Mouse (Mus musculus): ENCODE measurements around the gene Rprd1b. TPM values are rescaled to one million over a fixed set of nuclear protein-coding genes. Genes with fewer than 3 reads are reported as not detected.

Rprd1b gene
- polyA plus RNA-seq, 1 experiment from 2014 or later: 19.8 TPM

DNA sequence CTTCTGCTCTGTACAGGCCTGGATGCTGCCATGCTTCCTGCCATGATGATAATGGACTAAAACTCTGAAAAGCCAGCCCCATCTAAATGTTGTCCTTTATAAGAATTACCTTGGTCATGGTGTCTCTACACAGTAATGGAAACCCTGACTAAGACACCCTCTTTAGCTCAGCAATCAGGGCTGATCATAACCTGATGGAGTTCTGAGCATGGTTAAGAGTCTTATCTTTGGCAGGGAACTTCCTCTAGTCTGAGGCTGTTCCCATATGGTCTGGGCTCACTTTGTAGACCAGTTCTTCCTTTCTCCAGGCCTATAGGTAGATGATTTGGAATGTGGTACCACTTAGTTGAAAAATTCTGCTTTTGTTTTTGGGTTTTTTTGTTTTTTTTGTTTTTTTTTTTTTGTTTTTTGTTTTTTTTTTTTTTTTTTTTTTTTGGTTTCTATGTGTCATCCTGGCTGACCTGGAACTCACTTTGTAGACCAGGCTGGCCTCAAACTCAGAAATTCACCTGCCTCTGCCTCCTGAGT is 40.2 kb downstream of the Rprd1b start:
- no peak overlapping the region for H3K4me2 ChIP-seq (replicated peaks; ENCODE audit: low read depth)
- ATAC-seq: no peak
- no peaks in the 10 kb centered on the region for H3K9me3 ChIP-seq (ENCODE audit: control insufficient read depth)
- H3K4me3 ChIP-seq (ENCODE audit: low read depth, low read length): no peak overlapping the region
- no peak overlapping the region for H3K27ac ChIP-seq (ENCODE audit: low read depth, low read length)
- no peak overlapping the region for H3K9ac ChIP-seq (ENCODE audit: low read depth, low read length)
- H3K4me1 ChIP-seq (replicated peaks; ENCODE audit: control insufficient read depth, insufficient read depth, low read length): peaks cover 11% of the 10 kb centered on the region
- peaks cover 28% of the 10 kb centered on the region for H3K36me3 ChIP-seq (ENCODE audit: control insufficient read depth, insufficient read depth)
- no peaks in the 10 kb centered on the region for H3K27me3 ChIP-seq (replicated peaks; ENCODE audit: control insufficient read depth, insufficient read depth, low read length)
- TF ChIP-seq CTCF (IDR thresholded peaks at IDR 0.05; ENCODE audit: low read depth): no peak

DNA sequence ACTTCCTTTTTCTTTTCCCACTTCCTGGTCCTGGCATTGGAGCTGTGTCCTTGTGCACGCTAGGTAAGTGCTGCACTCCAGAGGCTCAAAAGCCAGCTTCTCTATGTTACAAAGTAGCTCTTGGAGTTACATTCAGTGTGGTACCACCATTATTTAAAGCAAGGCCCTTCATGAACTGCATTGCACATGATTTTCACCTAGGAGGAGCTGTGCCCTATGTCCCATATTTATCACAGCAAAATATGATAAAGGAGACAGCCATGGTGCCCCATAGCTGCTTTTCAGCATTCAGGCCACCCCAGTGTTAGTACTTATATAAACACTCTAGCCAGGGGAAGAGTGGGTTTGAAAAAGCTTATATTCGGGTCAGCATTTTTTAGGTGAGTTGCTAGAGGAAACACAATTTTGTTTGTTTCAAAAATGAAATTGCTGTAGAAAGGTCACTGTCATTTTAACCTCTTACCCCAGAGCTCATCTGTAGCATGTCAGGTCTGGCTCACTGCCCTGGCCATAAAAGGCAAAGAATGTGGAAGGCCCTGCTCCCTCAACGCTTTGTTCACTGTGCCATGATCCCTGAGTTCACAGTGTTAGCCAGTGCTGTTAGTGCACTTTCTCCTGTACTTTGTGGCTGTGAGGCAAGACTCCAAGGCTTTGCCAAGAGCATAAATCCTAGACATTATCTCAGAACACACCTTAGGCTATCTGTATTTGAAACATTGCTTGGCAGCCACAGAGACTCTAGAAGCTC is 42.8 kb downstream of the Rprd1b start:
- peaks cover 37% of the 10 kb centered on the region for H3K36me3 ChIP-seq (ENCODE audit: control insufficient read depth, insufficient read depth)
- H3K4me2 ChIP-seq (replicated peaks; ENCODE audit: low read depth): no peak overlapping the region
- peak; percentile 85 for ATAC-seq
- peak; percentile 57 for TF ChIP-seq CTCF (IDR thresholded peaks at IDR 0.05; ENCODE audit: low read depth)
- no peak overlapping the region for H3K4me3 ChIP-seq (ENCODE audit: low read depth, low read length)
- peaks cover 11% of the 10 kb centered on the region for H3K4me1 ChIP-seq (replicated peaks; ENCODE audit: control insufficient read depth, insufficient read depth, low read length)
- H3K27me3 ChIP-seq (replicated peaks; ENCODE audit: control insufficient read depth, insufficient read depth, low read length): no peaks in the 10 kb centered on the region
- H3K9me3 ChIP-seq (ENCODE audit: control insufficient read depth): no peaks in the 10 kb centered on the region
- peak overlapping the region; percentile 64 for H3K27ac ChIP-seq (ENCODE audit: low read depth, low read length)
- WGBS: 40% methylated on average over 3 of the region's 3 CpGs
- H3K9ac ChIP-seq (ENCODE audit: low read depth, low read length): no peak overlapping the region

DNA sequence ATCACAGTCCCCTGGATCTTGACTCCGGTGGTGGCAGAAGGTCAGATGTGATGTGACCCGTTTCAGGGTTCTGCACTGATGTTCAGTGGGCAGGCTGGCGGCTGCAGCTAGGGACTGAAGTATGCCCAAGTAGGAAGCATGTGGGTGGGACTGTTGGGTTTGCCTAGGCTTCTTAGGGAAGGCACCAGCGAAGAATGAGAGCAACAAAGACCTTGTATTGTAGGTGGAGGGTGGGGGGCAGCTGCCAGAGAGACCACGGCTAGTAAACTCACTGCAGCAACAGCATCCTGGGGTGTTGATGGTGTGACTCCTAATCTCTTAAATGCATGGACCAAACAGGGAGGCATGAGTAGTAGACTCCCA is 43.3 kb downstream of the Rprd1b start:
- H3K4me3 ChIP-seq (ENCODE audit: low read depth, low read length): no peak overlapping the region
- no peaks in the 10 kb centered on the region for H3K27me3 ChIP-seq (replicated peaks; ENCODE audit: control insufficient read depth, insufficient read depth, low read length)
- no peak overlapping the region for H3K4me2 ChIP-seq (replicated peaks; ENCODE audit: low read depth)
- no peak for TF ChIP-seq CTCF (IDR thresholded peaks at IDR 0.05; ENCODE audit: low read depth)
- H3K4me1 ChIP-seq (replicated peaks; ENCODE audit: control insufficient read depth, insufficient read depth, low read length): peaks cover 11% of the 10 kb centered on the region
- H3K9me3 ChIP-seq (ENCODE audit: control insufficient read depth): no peaks in the 10 kb centered on the region
- H3K9ac ChIP-seq (ENCODE audit: low read depth, low read length): no peak overlapping the region
- 59% methylated on average over 5 of the region's 5 CpGs for WGBS
- ATAC-seq: no peak
- H3K36me3 ChIP-seq (ENCODE audit: control insufficient read depth, insufficient read depth): peaks cover 43% of the 10 kb centered on the region
- H3K27ac ChIP-seq (ENCODE audit: low read depth, low read length): peak overlapping the region; percentile 10

- no peak overlapping the region for H3K4me3 ChIP-seq (ENCODE audit: low read depth, low read length)
- no peak overlapping the region for H3K4me2 ChIP-seq (replicated peaks; ENCODE audit: low read depth)
- WGBS: 85% methylated on average over 5 of the region's 5 CpGs
- H3K4me1 ChIP-seq (replicated peaks; ENCODE audit: control insufficient read depth, insufficient read depth, low read length): peaks cover 17% of the 10 kb centered on the region
- H3K9ac ChIP-seq (ENCODE audit: low read depth, low read length): no peak overlapping the region
- H3K27ac ChIP-seq (ENCODE audit: low read depth, low read length): no peak overlapping the region
- no peaks in the 10 kb centered on the region for H3K9me3 ChIP-seq (ENCODE audit: control insufficient read depth)
- H3K27me3 ChIP-seq (replicated peaks; ENCODE audit: control insufficient read depth, insufficient read depth, low read length): no peaks in the 10 kb centered on the region
- ATAC-seq: no peak
- H3K36me3 ChIP-seq (ENCODE audit: control insufficient read depth, insufficient read depth): peaks cover 43% of the 10 kb centered on the region
- peak; percentile 25; the same call in 1 of the 2 replicates for TF ChIP-seq CTCF (IDR thresholded peaks at IDR 0.05; ENCODE audit: low read depth)
These were observed 46.5 kb downstream of the Rprd1b start for GRCm38 (mm10) chr2:158074835-158075234.

DNA sequence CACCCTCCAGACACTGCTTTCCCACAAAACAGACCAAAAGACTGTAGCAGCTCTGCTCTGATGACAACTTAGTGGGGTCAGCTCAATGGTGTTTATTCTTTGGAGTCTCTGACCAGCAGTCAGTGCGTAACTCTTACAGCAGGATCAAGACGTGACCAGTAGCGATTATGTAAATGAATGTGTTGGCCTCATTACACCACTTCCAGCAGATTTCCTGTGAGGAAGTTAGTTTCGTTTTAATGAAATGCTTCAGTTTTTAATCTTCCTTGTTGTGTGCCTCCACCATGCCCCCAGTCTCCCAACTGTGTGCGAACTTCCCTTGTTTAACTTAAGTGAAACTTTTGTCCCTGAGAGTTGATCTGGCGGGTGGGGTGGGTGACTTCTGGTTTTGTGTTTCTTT is 48.4 kb downstream of the Rprd1b start:
- no peak for TF ChIP-seq CTCF (IDR thresholded peaks at IDR 0.05; ENCODE audit: low read depth)
- no peak overlapping the region for H3K9ac ChIP-seq (ENCODE audit: low read depth, low read length)
- H3K4me2 ChIP-seq (replicated peaks; ENCODE audit: low read depth): no peak overlapping the region
- WGBS: 65% methylated on average over 6 of the region's 6 CpGs
- no peaks in the 10 kb centered on the region for H3K27me3 ChIP-seq (replicated peaks; ENCODE audit: control insufficient read depth, insufficient read depth, low read length)
- no peak overlapping the region for H3K27ac ChIP-seq (ENCODE audit: low read depth, low read length)
- H3K9me3 ChIP-seq (ENCODE audit: control insufficient read depth): no peaks in the 10 kb centered on the region
- H3K4me3 ChIP-seq (ENCODE audit: low read depth, low read length): no peak overlapping the region
- H3K4me1 ChIP-seq (replicated peaks; ENCODE audit: control insufficient read depth, insufficient read depth, low read length): peaks cover 21% of the 10 kb centered on the region
- H3K36me3 ChIP-seq (ENCODE audit: control insufficient read depth, insufficient read depth): peaks cover 41% of the 10 kb centered on the region
- ATAC-seq: no peak

- no peak overlapping the region for H3K9ac ChIP-seq (ENCODE audit: low read depth, low read length)
- no peak overlapping the region for H3K4me2 ChIP-seq (replicated peaks; ENCODE audit: low read depth)
- H3K4me1 ChIP-seq (replicated peaks; ENCODE audit: control insufficient read depth, insufficient read depth, low read length): peaks cover 18% of the 10 kb centered on the region; the same call in 1 of the 2 replicates
- H3K9me3 ChIP-seq (ENCODE audit: control insufficient read depth): no peaks in the 10 kb centered on the region
- H3K27me3 ChIP-seq (replicated peaks; ENCODE audit: control insufficient read depth, insufficient read depth, low read length): no peaks in the 10 kb centered on the region
- 30% methylated on average over 2 of the region's 2 CpGs for WGBS
- ATAC-seq: no peak
- TF ChIP-seq CTCF (IDR thresholded peaks at IDR 0.05; ENCODE audit: low read depth): 0 out of 2 replicates have a peak, but pooled peaks have one; percentile 9
- no peak overlapping the region for H3K4me3 ChIP-seq (ENCODE audit: low read depth, low read length)
- H3K27ac ChIP-seq (ENCODE audit: low read depth, low read length): no peak overlapping the region
- H3K36me3 ChIP-seq (ENCODE audit: control insufficient read depth, insufficient read depth): peaks cover 37% of the 10 kb centered on the region
These were observed 49.7 kb downstream of the Rprd1b start for GRCm38 (mm10) chr2:158077981-158078380.

Measured in intestine, postnatal 0 days (tissue).